Mouse (Mus musculus) heart, adult 2 months (tissue): ENCODE data around the gene Iars. TPM values are rescaled to one million over a fixed set of nuclear protein-coding genes. Genes with fewer than 3 reads are reported as not detected.

ENCODE experiments used
- DNase-seq, 2 experiments: peaks; one replicate each; pipeline ENCODE4 v3.0.0; 2021
- H3K27ac ChIP-seq: fragments of 200-600 bp; 2 replicates; pipeline ENCODE4 v1.8.1; 2022
- H3K27me3 ChIP-seq: fragments of 200-500 bp; 2 replicates; pipeline ENCODE4 v1.6.1; 2012; ENCODE audit warnings: mild to moderate bottlenecking, low read length, inconsistent platforms, mixed read lengths; ENCODE audit not compliant: control insufficient read depth, insufficient read depth
- H3K36me3 ChIP-seq: fragments of 200-500 bp; 2 replicates; pipeline ENCODE4 v1.6.1; 2012; ENCODE audit warnings: low read length, inconsistent platforms; ENCODE audit not compliant: control insufficient read depth, insufficient read depth
- H3K4me1 ChIP-seq: fragments of 200-500 bp; 2 replicates; pipeline ENCODE4 v1.6.1; 2011; ENCODE audit warnings: low read length; ENCODE audit not compliant: control insufficient read depth, insufficient read depth
- H3K4me3 ChIP-seq: fragments of 200-600 bp; 2 replicates; pipeline ENCODE4 v1.8.1; 2022
- H3K79me2 ChIP-seq: fragments of 200-500 bp; replicated peaks from 2 replicates; pipeline ENCODE4 v1.6.1; 2012; ENCODE audit warnings: mild to moderate bottlenecking, inconsistent platforms, low read length, moderate library complexity, mixed read lengths; ENCODE audit not compliant: control insufficient read depth, insufficient read depth
- H3K9ac ChIP-seq: fragments of 200-500 bp; 2 replicates; pipeline ENCODE4 v1.6.1; 2012; ENCODE audit warnings: low read depth, mild to moderate bottlenecking, control low read depth, inconsistent platforms, low read length, mixed read lengths
- CTCF ChIP-seq: fragments of 200-600 bp; IDR thresholded peaks from 2 replicates; pipeline ENCODE4 v1.8.1; 2022; ENCODE audit warnings: antibody characterized with exemption, mild to moderate bottlenecking, moderate library complexity
- EP300 ChIP-seq: fragments of 200-500 bp; IDR thresholded peaks from 2 replicates; pipeline ENCODE4 v1.6.1; 2011; ENCODE audit warnings: low read depth, low read length, control low read depth; ENCODE audit not compliant: insufficient read depth
- POLR2A ChIP-seq: fragments of 200-500 bp; IDR thresholded peaks from 2 replicates; pipeline ENCODE4 v1.6.1; 2011; ENCODE audit warnings: mild to moderate bottlenecking, low read depth, low read length, control low read depth; ENCODE audit not compliant: insufficient read depth
- WGBS: fragments of 180-500 bp; shearing (Covaris S2); methylation state at CpG from one replicate; pipeline ENCODE4 v1.1.7; 2018; 5-methylcytosine and 5-hydroxymethylcytosine counted together
- intact Hi-C: fragments of 180-260 bp; cut with DNase I; formaldehyde crosslinking; loops from one replicate; pipeline ENCODE4 v1.15.1; 2025
- polyA plus RNA-seq: library from polyadenylated mRNA; depleted of rRNA; stranded (reverse); fragments of >200 nt; gene quantifications from 2 replicates; pipeline ENCODE4 v1.2.3, GENCODE M21; 2012
- total RNA-seq, 2 experiments: library from RNA; stranded (reverse); gene quantifications; 2 replicates each; pipeline ENCODE4 v1.2.3; 2021

The Iars gene
- total and polyA plus RNA-seq, 3 experiments = 19.4 to 75.0 (median 52.2) TPM

DNA sequence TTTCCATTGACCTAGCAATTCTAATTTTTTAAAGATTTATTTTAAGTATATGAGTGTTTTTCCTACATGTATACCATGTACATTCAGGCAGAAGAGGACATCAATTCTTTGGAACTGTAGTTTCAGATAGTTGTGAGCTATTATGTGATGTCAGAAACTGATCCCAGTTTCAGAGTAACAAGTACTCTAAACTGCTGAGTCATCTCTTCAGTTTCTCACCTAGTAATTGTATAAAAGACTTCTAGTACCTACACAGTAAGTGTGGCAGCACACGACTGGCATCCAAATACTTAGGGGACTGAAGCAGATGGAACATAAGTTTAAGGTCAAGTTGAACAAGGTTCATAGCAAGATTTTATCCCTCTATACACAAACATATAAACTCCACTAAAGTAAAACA lies 35.9 kb upstream of the Iars start:
- no peak for DNase-seq
- H3K79me2 ChIP-seq = no peaks in the 10 kb centered on the region
- H3K27ac ChIP-seq = no peak overlapping the region
- H3K4me3 ChIP-seq = no peak overlapping the region
- no peaks in the 10 kb centered on the region; the same call in 1 of the 2 replicates for H3K36me3 ChIP-seq
- H3K9ac ChIP-seq = no peak overlapping the region
- WGBS = 73% methylated on average over 1 of the region's 1 CpGs
- intact Hi-C loops = loop anchor here (5.0 kb wide), 1 partner anchor 89 kb away; no protein-coding TSS in a partner anchor
- TF ChIP-seq POLR2A (no peak), CTCF (no peak), EP300 (no peak)
- H3K27me3 ChIP-seq = no peaks in the 10 kb centered on the region
- H3K4me1 ChIP-seq = peaks cover 4% of the 10 kb centered on the region

DNA sequence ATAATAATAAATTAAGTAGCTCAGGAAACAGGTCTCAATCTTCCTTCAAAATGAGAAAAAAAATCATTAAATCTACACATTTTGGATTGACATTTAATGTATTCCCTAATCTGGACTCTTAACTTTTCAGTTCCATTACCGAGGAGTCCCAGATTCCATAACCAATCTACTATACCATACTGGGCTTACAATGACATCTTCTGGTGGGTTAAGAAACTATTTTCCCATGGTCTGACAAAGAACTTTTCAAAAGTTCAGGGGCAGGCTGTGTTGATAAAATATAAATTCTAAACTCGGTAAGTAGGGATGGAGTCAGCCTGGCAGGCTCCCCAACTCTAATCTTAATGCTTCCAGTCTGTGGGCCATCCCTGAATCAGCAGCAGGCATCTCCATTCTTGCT lies 30.8 kb upstream of the Iars start:
- intact Hi-C loops = loop anchor here (5.0 kb wide), 1 partner anchor 434 kb away; the partner anchor contains the start of gene Card19
- no peaks in the 10 kb centered on the region; the same call in 1 of the 2 replicates for H3K36me3 ChIP-seq
- 18% methylated on average over 2 of the region's 2 CpGs for WGBS
- H3K4me3 ChIP-seq = no peak overlapping the region
- no peak for DNase-seq
- TF ChIP-seq POLR2A (no peak), CTCF (no peak), EP300 (no peak)
- no peak overlapping the region for H3K9ac ChIP-seq
- peaks cover 2% of the 10 kb centered on the region; the same call in 1 of the 2 replicates for H3K4me1 ChIP-seq
- no peak overlapping the region for H3K27ac ChIP-seq
- H3K79me2 ChIP-seq = no peaks in the 10 kb centered on the region
- H3K27me3 ChIP-seq = no peaks in the 10 kb centered on the region

DNA sequence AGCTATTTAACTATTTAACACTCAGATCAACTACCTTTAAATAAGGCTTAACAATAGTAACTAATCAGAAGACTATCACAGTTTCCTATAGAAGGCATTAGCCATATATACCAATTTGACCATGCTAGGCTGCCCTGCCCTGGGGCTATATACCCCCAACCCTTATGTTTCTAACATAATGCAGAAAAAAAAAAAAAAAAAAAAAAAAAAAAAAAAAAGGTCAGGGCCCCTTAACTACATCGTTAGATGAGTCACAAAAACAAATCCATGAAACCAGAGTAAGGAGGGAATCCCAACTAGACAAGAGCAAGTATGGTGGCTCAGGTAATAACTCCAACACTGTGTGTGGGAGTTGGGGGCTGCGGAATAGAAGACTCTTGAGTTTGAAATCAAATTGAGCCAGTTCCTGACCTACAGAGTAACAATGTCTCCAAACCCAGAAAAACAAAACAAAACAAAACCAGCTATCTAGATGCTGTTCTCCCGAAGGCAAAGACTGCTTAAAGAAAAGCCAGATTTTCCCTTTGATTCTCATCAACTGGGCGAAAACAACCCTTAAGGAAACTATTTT lies 30.0 kb upstream of the Iars start:
- H3K9ac ChIP-seq = no peak overlapping the region
- intact Hi-C loops = loop anchor here (5.0 kb wide), 1 partner anchor 435 kb away; the partner anchor contains the start of gene Card19
- H3K4me1 ChIP-seq = peaks cover 2% of the 10 kb centered on the region; the same call in 1 of the 2 replicates
- H3K27me3 ChIP-seq = no peaks in the 10 kb centered on the region
- TF ChIP-seq POLR2A (no peak), CTCF (no peak), EP300 (no peak)
- H3K36me3 ChIP-seq = no peaks in the 10 kb centered on the region; the same call in 1 of the 2 replicates
- no peaks in the 10 kb centered on the region for H3K79me2 ChIP-seq
- no peak overlapping the region for H3K27ac ChIP-seq
- WGBS = 3% methylated on average over 4 of the region's 4 CpGs
- no peak for DNase-seq
- peak overlapping the region; percentile 76 for H3K4me3 ChIP-seq

DNA sequence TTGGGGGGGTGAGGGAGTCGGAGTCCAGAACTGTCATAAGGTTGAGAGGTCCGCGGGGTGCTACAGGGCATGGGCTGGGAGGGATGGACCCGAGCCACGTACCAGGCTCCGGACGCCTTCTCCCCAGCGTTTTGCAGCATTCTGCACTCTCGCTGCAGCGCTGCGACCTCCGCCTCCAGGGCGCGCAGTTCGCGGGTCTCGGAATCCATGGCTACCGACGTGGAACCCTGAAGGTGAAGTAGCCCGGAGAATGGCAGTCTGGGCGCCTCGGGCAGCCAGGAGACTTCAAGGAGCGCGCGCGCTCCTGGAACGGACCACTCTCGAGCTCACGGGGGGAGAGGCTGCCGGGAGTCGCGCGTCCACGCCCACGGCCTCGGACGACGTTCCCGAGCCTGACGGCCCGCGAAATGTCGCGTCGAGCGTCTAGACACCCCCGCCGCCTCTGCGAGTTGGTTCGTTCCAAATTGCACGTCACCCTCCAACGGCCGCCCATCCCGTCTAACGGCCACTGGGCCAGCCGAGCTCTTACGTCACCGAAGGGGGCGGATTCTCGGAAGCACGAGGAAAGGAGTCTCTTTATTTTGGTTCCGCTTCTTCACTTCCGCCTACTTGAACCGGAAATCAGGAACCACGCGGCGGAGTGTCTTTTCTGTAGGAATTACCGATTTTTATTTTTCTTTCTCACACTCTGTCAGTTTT lies 29.3 kb upstream of the Iars start, which contains the start of the genes Cenpp and Nol8:
TSS of gene Cenpp (minus strand) at position 305 of the 699 bp plus-strand sequence.
TSS of gene Nol8 (plus strand) at position 598 of the 699 bp plus-strand sequence.
- peak; percentile 98 to 99 for DNase-seq
- under 1% methylated on average over 68 of the region's 68 CpGs for WGBS
- Histone ChIP-seq H3K4me3 (peak within 1 kb of the TSS; percentile 76), H3K79me2 (no peaks in the 10 kb centered on the region), H3K36me3 (no peaks in the 10 kb centered on the region; the same call in 1 of the 2 replicates), H3K27ac (peak within 1 kb of the TSS; percentile 83), H3K9ac (peak within 1 kb of the TSS; percentile 85), H3K4me1 (peaks cover 2% of the 10 kb centered on the region; the same call in 1 of the 2 replicates), H3K27me3 (no peaks in the 10 kb centered on the region)
- intact Hi-C loops = loop anchor here (5.0 kb wide), 1 partner anchor 435 kb away; the partner anchor contains the start of gene Card19
- TF ChIP-seq CTCF (no peak), EP300 (peak; percentile 48; the same call in 1 of the 2 replicates)

DNA sequence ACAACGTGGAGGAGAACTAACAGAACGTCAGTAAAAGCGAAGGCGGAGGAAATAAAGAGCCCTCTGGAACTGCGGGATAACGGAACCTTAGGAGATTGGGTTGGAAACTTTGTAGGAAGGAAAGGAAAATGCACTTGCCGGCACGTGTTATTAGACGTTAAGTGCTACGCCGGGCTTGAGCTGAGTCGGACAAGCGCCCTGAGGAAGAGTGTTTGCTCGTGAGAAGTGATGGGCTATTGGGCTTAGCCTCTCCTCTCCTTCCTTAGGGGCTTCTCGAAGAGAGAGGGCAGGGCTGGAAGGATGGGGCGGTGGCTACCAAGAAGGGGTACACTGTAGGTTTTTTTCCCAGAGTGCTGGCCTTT lies 28.7 kb upstream of the Iars start:
- peaks cover 2% of the 10 kb centered on the region; the same call in 1 of the 2 replicates for H3K4me1 ChIP-seq
- H3K4me3 ChIP-seq = peak overlapping the region; percentile 76
- H3K27ac ChIP-seq = peak overlapping the region; percentile 83
- DNase-seq = peak in 1 of 2 experiments; percentile 67
- no peaks in the 10 kb centered on the region for H3K79me2 ChIP-seq
- intact Hi-C loops = loop anchor here (5.0 kb wide), 1 partner anchor 436 kb away; the partner anchor contains the start of gene Card19
- under 1% methylated on average over 16 of the region's 16 CpGs for WGBS
- no peaks in the 10 kb centered on the region for H3K27me3 ChIP-seq
- TF ChIP-seq POLR2A (peak; percentile 75), CTCF (no peak), EP300 (no peak)
- peak overlapping the region; percentile 85 for H3K9ac ChIP-seq
- no peaks in the 10 kb centered on the region; the same call in 1 of the 2 replicates for H3K36me3 ChIP-seq

DNA sequence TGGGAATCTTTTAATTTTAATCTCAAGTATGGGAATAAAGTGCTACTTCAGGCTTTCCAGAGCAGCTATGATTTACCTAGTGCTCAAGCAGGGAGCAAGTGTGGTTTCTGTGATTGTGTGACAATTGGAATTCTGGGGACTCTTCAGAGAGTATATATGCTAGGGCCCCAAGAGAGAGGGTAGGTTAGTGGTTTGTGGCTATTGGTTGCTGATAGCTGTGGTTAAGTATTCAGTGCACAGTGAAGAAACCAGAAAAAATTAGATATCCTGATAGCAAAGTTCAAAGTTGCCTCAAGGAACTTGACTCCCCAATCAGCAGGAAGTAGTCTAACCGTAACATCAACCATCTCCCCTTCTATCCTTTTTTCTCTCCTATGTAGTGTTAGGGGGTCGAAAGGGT lies 4.1 kb upstream of the Iars start:
- H3K4me3 ChIP-seq = no peak overlapping the region
- H3K27me3 ChIP-seq = no peaks in the 10 kb centered on the region
- H3K4me1 ChIP-seq = peaks cover 5% of the 10 kb centered on the region
- 0 out of 2 replicates have a peak, but pooled peaks cover 2% of the 10 kb centered on the region for H3K79me2 ChIP-seq
- no peak overlapping the region for H3K27ac ChIP-seq
- H3K9ac ChIP-seq = no peak overlapping the region
- 84% methylated on average over 2 of the region's 2 CpGs for WGBS
- intact Hi-C loops = loop anchor here (2.0 kb wide), 1 partner anchor 21 kb away; no protein-coding TSS in a partner anchor
- TF ChIP-seq CTCF (no peak), POLR2A (no peak), EP300 (no peak)
- no peaks in the 10 kb centered on the region; the same call in none of the 2 replicates for H3K36me3 ChIP-seq
- no peak for DNase-seq
